Mouse (Mus musculus): ENCODE measurements around the gene Sh3pxd2b.

DNA sequence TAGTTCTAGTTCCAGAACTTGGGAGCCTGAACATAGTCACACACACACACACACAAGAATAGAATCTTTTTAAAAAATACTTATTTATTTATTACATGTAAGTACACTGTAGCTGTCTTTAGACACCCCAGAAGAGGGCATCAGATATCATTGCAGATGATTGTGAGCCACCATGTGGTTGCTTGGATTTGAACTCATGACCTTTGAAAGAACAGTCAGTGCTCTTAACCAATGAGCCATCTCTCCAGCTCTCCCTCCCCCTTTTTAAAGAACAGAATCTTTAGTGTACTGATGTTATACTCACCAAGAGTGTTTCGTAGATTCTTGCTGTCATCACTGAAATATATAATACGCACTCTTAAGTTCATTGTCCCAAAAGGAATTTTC lies 49.1 kb upstream of the Sh3pxd2b start:
- TF ChIP-seq CTCF (IDR thresholded peaks at IDR 0.05; ENCODE audit: extremely low read depth, insufficient read depth, low read length) (no peak), POLR2A (IDR thresholded peaks at IDR 0.05; ENCODE audit: extremely low read depth, insufficient read depth, low read length) (no peak)

Measured in cortical plate, adult 2 months (tissue).